Mouse (Mus musculus): Measurements from ENCODE around the gene Taok1.
A peak's percentile ranks its signal among the peaks of the same experiment; 100 is the strongest.
"Not testable (repeated sequence)": the region's sequence is repeated elsewhere in the genome, so short reads cannot be mapped to it uniquely, and the experiment has no call there.

The Taok1 gene

DNA sequence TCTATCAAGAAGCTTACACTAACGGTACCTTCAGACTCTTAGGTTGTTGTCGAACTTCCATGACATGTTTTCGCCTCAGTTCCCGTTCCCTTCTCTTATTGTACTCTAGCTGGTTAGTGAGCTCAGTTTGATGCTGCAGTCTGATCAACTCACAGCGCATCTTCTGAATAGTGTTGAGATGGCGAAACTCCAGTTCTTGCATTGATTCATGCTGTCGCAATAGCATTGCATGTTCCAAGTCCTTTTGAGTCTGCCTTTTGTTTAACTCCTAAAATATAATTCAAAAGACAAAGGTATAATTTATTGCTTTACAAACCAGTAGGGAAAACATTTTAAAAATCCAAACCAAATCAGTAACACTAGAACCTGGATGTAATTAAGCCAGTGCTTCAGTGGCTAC, 62.4 kb downstream of the Taok1 start:
- no peak for DNase-seq

GRCm38 (mm10) chr11:77532202-77532846, 75.3 kb downstream of the Taok1 start:
- no peak for DNase-seq

DNA sequence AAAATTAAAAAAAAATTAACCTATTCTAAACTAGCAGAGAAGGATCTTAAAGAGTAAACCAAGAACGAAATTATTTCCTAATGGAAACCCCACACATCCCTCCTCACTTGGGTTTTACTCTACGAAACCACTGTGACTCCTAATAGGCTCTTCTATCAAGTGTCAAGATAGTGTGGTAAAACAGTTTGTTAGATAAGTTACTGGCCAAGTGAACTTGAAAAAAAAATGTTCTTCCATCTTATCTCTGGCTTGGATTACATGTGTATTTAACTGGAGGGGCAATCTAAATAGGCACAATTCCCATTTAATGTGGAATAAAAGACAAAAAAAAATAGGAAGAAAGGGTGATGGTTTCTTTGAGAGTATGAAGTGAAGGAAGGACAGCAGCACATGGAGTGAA, 76.8 kb downstream of the Taok1 start:
- no peak for DNase-seq

DNA sequence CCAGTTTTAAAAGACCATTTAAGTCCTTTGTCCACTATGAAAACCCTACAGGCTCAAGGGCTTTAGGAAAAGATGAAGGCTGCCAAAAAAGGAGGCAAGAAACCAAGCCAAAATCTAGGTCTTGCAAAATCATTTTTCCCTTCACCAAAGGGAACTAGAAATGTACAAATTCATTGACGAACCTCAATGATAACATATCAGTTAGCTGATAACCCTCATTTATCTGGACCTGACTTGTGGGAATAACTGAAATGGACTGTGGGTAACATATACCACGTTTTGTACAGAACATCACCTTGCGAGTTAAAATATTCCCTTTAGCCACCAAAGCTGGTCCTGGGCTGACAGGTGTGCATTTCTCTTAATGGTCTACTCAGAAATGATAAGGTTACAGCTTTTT, 78.0 kb downstream of the Taok1 start:
- DNase-seq: no peak

DNA sequence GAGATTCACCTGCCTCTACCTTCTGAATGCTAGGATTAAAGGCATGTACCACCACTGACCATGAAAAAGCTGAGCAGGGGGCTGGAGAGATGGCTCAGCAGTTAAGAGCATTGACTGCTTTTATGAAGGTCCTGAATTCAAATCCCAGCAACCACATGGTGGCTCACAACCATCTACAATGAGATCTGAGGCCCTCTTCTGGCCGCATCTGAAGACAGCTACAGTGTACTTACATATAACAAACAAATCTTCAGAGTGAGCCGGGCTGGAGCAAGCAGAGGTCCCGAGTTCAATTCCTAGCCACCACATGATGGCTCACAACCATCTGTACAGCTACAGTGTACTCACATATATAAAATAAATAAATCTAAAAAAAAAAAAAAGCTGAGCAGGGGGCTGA, 79.2 kb downstream of the Taok1 start:
- not testable (repeated sequence) for DNase-seq

- no peak for DNase-seq
These were observed 81.7 kb downstream of the Taok1 start for GRCm38 (mm10) chr11:77525804-77526486.

DNA sequence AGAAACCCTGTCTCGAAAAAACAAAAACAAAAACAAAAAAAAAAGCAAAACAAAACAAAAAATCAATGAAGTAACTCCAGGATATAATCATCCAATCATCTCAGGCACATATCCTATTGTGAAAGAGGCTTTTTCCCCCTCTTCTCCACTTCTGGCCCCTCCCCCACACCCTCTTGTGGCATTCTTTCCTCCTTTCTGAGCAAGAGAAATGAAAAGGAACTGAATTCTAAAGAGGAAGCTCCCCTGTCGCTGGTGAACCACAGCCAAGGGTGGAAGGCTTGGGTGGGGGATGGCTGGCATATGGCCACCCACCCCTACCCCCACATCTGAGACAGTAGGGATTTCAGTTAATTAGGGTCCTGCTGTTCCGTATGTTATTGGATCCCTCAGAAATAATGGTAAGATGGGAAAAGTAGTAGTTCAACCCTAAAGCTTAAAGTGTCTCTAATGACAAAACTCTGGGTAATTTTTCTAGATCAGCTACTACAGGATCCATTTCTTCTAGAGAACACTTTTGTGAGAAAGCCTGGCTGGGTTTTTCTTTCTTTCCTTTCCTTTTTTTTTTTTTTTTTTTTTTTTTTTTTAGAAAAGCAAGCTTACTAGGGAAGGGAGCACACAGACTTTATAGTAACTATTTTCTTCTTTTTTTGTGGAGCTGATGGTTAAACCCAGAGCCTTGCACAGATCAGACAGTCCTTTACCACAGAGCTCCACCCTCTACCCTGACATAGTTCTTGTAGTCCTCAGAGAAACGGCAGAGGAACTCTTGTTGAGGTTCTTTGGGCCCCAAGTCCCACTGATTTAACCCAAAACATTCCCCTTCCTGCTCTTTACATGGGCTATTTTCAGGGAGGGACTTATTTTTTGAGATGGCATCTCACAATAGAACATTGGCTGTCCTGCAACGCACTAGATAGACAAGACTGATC, 86.8 kb downstream of the Taok1 start:
- DNase-seq: peak; percentile 31 to 57

DNA sequence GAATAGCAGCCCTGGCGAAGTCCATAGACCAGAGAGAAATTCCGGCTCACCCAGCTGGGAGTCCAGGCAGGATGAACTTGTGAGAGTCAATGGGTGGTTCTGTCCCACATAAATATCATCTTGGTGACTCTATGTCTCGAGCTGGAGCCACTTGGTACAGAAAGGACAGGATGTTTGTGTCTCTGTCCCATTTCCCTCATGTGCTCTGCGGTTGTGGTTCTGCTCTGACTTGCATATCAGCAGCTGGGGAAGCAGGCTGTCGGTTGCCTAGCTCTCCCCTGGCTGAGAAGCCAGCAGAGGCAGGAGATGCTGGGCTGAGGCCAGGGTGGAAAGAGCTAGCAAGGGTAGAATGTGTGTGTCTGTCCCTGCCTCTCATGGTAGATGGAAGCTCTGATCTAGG, 88.6 kb downstream of the Taok1 start, which contains the start of gene Gm10392:
TSS of gene Gm10392 (minus strand) at position 156 of the 400 bp plus-strand sequence.
- peak; percentile 67 to 69 for DNase-seq

DNA sequence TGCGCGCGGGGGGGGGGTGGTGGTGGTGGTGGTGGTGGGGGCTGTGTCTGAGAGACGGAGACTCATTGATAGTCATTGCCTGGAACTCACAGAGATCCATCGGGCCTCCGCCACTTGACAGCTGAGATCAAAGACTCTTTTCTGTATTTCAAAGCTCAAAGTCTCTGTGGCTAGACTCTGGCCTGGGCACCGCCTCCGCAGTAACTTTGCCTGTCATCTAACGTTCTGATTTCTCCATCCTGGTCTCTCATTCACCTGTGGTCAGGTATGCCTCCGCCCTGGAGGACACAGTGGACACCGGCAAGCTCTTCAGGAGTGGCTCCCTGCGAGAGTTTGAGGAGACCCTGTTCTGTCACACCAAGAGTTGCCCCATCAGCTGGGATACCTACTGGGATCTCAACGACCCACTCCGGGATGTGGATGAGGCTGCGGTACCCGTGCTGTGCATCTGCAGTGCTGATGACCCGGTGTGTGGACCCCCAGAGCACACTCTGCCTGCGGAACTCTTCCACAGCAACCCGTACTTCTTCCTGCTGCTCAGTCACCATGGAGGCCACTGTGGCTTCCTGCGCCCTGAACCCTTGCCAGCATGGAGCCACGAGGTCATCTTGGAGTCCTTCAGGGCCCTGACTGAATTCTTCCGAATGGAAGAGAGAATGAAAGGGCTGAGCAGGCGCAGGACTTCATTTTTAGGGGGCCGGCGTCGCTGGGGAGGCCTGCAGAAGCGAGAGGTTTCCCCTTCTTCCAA, 89.4 kb downstream of the Taok1 start:
- no peak for DNase-seq

DNA sequence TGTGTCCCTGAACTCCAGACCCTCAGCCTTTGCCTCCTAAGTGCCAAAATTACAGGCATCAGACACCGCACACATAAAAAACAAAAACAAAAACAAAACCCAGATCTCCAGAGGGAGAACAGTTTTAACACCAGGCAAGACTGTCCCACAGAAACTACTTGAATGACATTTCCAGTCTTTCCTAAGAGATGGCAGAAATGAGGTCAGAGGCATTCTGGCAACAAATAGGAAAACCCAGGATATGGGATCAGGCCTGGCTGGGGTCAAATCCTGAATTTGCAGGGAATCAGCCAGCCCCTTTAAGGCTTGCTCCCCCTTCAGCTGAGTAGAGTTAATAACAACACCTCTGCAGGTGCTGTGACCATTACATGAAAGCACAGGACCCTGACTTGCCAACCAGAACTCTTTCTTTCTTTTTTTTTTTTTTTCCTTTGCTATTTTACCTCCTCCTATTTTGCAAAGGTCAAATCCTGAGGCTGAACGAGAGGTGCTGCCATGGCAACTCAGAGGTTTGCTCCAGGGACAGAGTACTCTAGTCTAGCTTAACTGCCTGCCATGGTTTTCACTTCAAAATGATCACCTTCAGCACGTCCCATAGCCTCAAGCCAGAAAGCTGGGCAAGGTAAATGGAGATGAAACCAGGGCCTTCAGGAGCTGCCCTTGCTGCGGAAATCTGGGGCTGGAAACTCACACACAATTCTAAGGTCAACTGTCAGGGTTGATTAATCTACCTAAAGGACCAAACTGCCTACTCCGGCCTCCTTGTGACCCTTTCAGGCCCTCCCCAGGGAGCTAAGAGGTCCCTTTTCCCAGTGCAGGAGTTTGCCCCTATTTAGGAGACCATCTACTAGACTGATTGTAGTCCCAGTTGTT, 90.8 kb downstream of the Taok1 start:
- DNase-seq: no peak

GRCm38 (mm10) chr11:77515637-77516552, 91.7 kb downstream of the Taok1 start, which contains the start of gene Trp53i13:
Gene Trp53i13 (minus strand): TSS chr11:77515980.
- peak in 1 of 2 experiments; percentile 40 for DNase-seq

- peak; percentile 87 to 94 for DNase-seq
These were observed 92.6 kb downstream of the Taok1 start, which contains the start of gene Abhd15 for GRCm38 (mm10) chr11:77514832-77515636. Gene Abhd15 (plus strand): TSS chr11:77515121.

DNA sequence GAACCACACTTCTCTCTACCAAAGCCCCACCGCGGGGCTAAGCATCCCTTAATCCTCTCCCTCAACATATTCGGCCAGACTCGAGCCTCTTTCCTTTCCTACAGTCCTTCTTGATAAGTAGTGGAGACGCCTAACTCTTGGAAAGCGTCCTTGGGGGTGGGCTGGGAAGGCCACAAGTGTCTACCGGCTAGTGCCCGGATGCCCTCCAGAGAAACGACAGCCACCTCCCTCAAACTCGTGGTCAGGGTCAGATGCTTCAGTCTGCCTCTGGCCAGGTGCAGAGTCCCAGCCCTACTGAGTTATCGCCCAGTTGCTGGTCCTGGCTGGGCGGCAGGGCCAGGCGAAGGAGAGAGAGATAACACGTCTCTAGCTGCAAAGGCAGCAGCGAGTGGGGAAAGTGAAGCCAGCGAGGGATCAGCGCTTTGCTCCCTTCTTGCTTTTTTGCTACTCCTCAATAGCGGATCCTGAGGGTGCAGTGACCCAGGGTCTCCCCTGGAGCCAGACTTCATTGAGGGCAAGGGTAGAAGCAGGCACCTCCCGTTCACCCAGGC, 93.3 kb downstream of the Taok1 start:
- DNase-seq: no peak

DNA sequence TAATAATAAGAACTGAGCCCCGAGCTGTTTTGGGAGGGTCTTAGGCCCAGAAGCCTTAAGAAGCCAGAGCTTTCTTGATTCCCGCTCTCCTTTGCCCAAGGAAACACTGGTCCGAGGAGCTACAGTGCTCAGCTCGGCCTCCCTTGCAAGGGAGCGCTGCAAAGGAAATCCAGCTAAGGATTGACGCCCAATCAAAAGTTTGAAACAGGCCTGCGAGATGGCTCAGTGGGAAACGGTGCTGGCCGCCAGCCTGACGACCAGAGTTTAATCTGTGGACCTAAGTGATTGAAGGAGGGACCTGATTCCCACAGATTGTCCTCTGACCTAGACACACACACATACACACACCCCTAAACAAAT, 93.8 kb downstream of the Taok1 start:
- peak in 1 of 2 experiments; percentile 38 for DNase-seq

DNA sequence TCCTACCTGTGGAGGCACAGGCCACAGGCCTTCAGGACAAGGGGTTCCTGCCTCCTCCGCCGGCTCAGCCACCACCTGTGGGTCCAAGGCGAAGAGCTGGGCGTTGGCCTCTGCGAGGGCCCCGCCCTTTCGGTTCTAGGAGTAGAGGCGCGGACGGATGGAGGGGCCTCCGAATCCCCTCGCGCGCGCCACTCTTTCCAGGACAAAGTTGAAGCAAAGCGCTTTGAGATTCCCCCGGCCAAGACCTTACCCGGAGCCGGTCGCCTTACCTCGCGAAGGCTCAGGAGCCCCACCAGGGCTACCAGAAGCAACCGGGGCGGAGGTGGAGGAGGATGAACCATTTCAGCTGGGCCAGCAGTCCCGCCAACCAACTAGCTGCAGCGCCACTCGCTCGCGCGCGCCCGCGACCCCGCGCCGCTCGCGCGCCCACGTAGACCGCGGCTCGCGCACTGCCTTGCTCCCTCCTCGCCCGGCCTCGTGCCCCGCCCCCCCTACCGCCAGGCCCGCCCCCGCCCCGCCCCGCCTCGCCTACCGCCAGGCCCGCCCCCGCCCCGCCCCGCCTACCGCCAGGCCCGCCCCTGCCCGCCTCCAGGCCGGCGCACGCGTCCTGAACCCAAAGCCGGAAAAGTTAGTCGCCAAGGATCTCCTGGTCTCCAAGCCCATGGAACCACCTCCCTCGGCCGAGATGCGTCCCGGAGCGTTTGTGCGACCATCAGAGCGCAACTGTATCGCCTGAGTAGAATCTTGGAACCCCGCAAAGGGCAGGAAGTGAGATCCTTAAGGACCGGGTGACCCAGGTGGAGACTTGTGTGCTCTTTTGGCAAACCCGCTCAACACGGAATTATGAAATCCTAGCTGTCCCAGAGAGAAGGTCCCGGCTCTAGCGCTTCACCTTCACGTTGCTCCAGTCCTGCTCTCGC, 94.5 kb downstream of the Taok1 start:
- peak; percentile 92 to 95 for DNase-seq

- no peak for DNase-seq
These were observed 96.3 kb downstream of the Taok1 start for GRCm38 (mm10) chr11:77511336-77511735.

DNA sequence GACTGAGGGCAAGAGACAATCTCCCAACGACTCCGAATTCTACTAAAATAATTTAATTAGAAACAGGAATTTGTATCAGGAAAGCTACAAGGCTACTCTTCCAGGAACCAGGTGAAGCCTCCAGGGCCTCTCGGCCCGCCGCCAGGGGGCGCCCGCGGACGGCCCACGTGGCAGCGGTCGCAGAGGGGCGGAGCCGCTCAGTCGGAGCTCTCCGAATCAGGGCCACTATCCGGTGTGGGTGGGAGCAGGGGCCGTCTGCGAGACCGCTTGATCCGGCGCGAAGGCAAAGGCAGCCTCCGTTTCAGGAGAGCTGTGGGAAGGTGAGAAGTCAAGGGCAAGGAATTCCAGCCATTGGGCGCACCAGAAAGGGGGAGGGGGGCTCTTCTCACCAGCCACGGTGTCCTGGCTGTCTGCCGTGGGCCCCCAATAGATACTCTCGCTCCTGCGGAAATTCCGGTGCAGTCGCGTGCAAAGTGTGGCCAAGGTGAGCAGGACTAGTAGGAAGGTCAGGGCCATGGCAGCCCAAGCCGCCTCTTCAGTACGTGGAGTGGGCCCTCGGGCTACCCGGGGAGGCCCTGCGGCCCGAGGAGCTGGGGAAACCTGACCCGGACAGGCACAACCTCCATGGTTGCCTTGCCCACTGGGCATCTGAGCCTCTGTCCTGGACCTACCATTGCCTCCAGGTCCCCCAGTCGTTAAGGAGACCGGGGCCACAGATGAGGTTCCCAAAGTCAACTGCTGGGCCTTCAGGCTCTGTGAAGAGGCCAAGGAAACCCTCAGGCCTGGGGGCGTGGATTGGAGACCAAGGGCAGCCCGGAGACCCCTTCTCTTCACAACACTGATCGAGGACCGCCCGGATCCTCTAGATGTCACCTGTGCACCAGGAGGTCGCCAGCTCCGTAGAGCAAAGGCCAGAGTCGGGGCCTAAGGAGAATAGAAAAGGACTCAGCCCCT, 99.3 kb downstream of the Taok1 start:
- DNase-seq: peak; percentile 91
